ENCODE assay signal across 11 mouse cellular contexts in the genomic region with DNA sequence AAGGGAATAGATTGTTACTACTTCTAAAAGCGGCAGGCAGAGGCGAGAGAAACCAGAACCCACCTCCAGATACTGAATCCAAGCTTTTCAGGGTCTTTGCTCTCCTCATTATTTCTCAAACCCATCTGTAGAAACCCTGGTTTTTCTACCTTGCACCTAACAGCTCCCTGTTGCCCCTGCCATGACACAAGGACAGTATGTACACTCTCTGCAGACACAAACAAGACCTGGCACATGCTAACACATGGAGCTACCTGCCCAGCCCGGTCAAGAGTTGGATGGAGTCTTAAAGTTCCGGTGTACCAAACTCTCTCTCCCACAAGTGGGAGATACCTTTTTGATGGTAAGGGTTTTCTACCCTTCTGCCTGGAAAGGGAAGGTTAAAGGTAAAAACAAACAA.
A peak's percentile ranks its signal among the peaks of the same experiment; 100 is the strongest.
DNase-seq lines count a peak whose midpoint lies in the region; ATAC-seq and TF ChIP-seq lines count a peak whose summit lies in the region.
"Had no signal": no experiment of that assay in that cellular context is flagged by ENCODE, and none has a peak within 500 bp of the region (broad histone marks: within the 10 kb centered on the region; RNA-seq: fewer than 3 reads in every experiment).

No protein-coding gene starts in this region.

- no peaks in the 10 kb centered on the region for H3K9me3 ChIP-seq in forebrain, embryonic 14.5 days (replicated peaks; ENCODE audit: control insufficient read depth, low read length)
- H3K9me3 ChIP-seq in forebrain, postnatal 0 days (ENCODE audit: low read length) = no peaks in the 10 kb centered on the region
- no peaks in the 10 kb centered on the region for H3K9me3 ChIP-seq in embryonic facial prominence, embryonic 10.5 days
- H3K9me3 ChIP-seq in hindbrain, embryonic 12.5 days (replicated peaks) = no peaks in the 10 kb centered on the region
- H3K9me3 ChIP-seq in midbrain, embryonic 12.5 days = no peaks in the 10 kb centered on the region
- H3K9me3 ChIP-seq: stomach, embryonic 15.5 days had no signal

- intact Hi-C loops in left cerebral cortex, postnatal 14 days (cut with DNase I) = loop anchor here (5.0 kb wide), 2 partner anchors 57 to 78 kb away; no protein-coding TSS in a partner anchor

- H3K27me3 ChIP-seq in forebrain, embryonic 14.5 days (replicated peaks; ENCODE audit: control insufficient read depth, insufficient read depth, low read length) = no peaks in the 10 kb centered on the region
- no peaks in the 10 kb centered on the region for H3K27me3 ChIP-seq in forebrain, postnatal 0 days (ENCODE audit: insufficient read depth, low read length)
- no peaks in the 10 kb centered on the region for H3K27me3 ChIP-seq in embryonic facial prominence, embryonic 10.5 days (replicated peaks; ENCODE audit: low read depth, poor library complexity, severe bottlenecking)
- no peaks in the 10 kb centered on the region for H3K27me3 ChIP-seq in hindbrain, embryonic 12.5 days
- peaks cover 7% of the 10 kb centered on the region; the same call in 1 of the 2 replicates for H3K27me3 ChIP-seq in midbrain, embryonic 12.5 days
- H3K27me3 ChIP-seq: stomach, embryonic 15.5 days had no signal

- H3K4me1 ChIP-seq in forebrain, embryonic 14.5 days (ENCODE audit: control insufficient read depth, insufficient read depth, low read length) = peaks cover 35% of the 10 kb centered on the region
- H3K4me1 ChIP-seq in forebrain, postnatal 0 days (ENCODE audit: insufficient read depth) = peaks cover 25% of the 10 kb centered on the region
- H3K4me1 ChIP-seq in embryonic facial prominence, embryonic 10.5 days = peaks cover 48% of the 10 kb centered on the region
- H3K4me1 ChIP-seq in hindbrain, embryonic 12.5 days = peaks cover 46% of the 10 kb centered on the region
- peaks cover 38% of the 10 kb centered on the region for H3K4me1 ChIP-seq in midbrain, embryonic 12.5 days

- no peak for ATAC-seq in forebrain, embryonic 14.5 days
- ATAC-seq in forebrain, postnatal 0 days = no peak
- ATAC-seq in hindbrain, embryonic 12.5 days (ENCODE audit: low FRiP score) = no peak
- ATAC-seq in midbrain, embryonic 12.5 days (ENCODE audit: low FRiP score, low read depth) = no peak
- ATAC-seq: inflammation-experienced regulatory T-cells, adult 6 months had no signal

- no peak overlapping the region for H3K4me3 ChIP-seq in forebrain, embryonic 14.5 days (ENCODE audit: low read depth, low read length)
- no peak overlapping the region for H3K4me3 ChIP-seq in forebrain, postnatal 0 days (ENCODE audit: low read depth, low read length)
- no peak overlapping the region for H3K4me3 ChIP-seq in embryonic facial prominence, embryonic 10.5 days
- H3K4me3 ChIP-seq in hindbrain, embryonic 12.5 days = no peak overlapping the region
- H3K4me3 ChIP-seq in midbrain, embryonic 12.5 days = no peak overlapping the region
- H3K4me3 ChIP-seq: stomach, embryonic 15.5 days had no signal

- H3K27ac ChIP-seq in forebrain, embryonic 14.5 days (ENCODE audit: low read depth, low read length) = peak overlapping the region; percentile 78; the same call in 1 of the 2 replicates
- no peak overlapping the region for H3K27ac ChIP-seq in forebrain, postnatal 0 days (ENCODE audit: low read depth, low read length)
- peak overlapping the region; percentile 48; the same call in 1 of the 2 replicates for H3K27ac ChIP-seq in embryonic facial prominence, embryonic 10.5 days (replicated peaks)
- H3K27ac ChIP-seq in hindbrain, embryonic 12.5 days = peak overlapping the region; percentile 90
- peak overlapping the region; percentile 89 for H3K27ac ChIP-seq in midbrain, embryonic 12.5 days (replicated peaks)
- H3K27ac ChIP-seq: stomach, embryonic 15.5 days had no signal

- TF ChIP-seq CTCF in forebrain, postnatal 0 days (IDR thresholded peaks at IDR 0.05; ENCODE audit: low read depth) = no peak

- DNase-seq in forebrain, embryonic 14.5 days (ENCODE audit: low spot score) = no peak
- no peak for DNase-seq in forebrain, postnatal 0 days
- no peak for DNase-seq in embryonic facial prominence, embryonic 10.5 days (ENCODE audit: low spot score)
- DNase-seq in left cerebral cortex, postnatal 14 days (ENCODE audit: low spot score in 2 of 2) = no peak
- no peak for DNase-seq in cerebellum, postnatal 25 days
- DNase-seq in heart, adult 18-20 months = no peak
- DNase-seq: thymus, postnatal 25 days had no signal

- no peak overlapping the region for H3K9ac ChIP-seq in forebrain, embryonic 14.5 days (ENCODE audit: low read length)
- H3K9ac ChIP-seq in forebrain, postnatal 0 days = no peak overlapping the region
- H3K9ac ChIP-seq in hindbrain, embryonic 12.5 days = no peak overlapping the region
- H3K9ac ChIP-seq in midbrain, embryonic 12.5 days (replicated peaks) = no peak overlapping the region
- H3K9ac ChIP-seq: stomach, embryonic 15.5 days had no signal

- WGBS in forebrain, embryonic 14.5 days = 86% methylated on average over 4 of the region's 4 CpGs
- WGBS in forebrain, postnatal 0 days = 86% methylated on average over 4 of the region's 4 CpGs
- WGBS in embryonic facial prominence, embryonic 10.5 days = 79% methylated on average over 4 of the region's 4 CpGs
- 85% methylated on average over 4 of the region's 4 CpGs for WGBS in hindbrain, embryonic 12.5 days
- 84% methylated on average over 4 of the region's 4 CpGs for WGBS in midbrain, embryonic 12.5 days

- H3K4me2 ChIP-seq in forebrain, embryonic 14.5 days (ENCODE audit: low read length) = no peak overlapping the region
- no peak overlapping the region for H3K4me2 ChIP-seq in forebrain, postnatal 0 days (ENCODE audit: low read depth)
- H3K4me2 ChIP-seq in hindbrain, embryonic 12.5 days (replicated peaks) = no peak overlapping the region
- H3K4me2 ChIP-seq in midbrain, embryonic 12.5 days (replicated peaks) = no peak overlapping the region

- H3K36me3 ChIP-seq in forebrain, embryonic 14.5 days (ENCODE audit: control insufficient read depth, insufficient read depth, low read length) = no peaks in the 10 kb centered on the region
- no peaks in the 10 kb centered on the region for H3K36me3 ChIP-seq in forebrain, postnatal 0 days (ENCODE audit: insufficient read depth)
- no peaks in the 10 kb centered on the region for H3K36me3 ChIP-seq in embryonic facial prominence, embryonic 10.5 days (replicated peaks)
- no peaks in the 10 kb centered on the region for H3K36me3 ChIP-seq in hindbrain, embryonic 12.5 days
- no peaks in the 10 kb centered on the region for H3K36me3 ChIP-seq in midbrain, embryonic 12.5 days
- H3K36me3 ChIP-seq: stomach, embryonic 15.5 days had no signal
